Mouse (Mus musculus) liver, embryonic 14.5 days (tissue): ENCODE measurements around the gene 1700016C15Rik. TPM values are rescaled to one million over a fixed set of nuclear protein-coding genes. Genes with fewer than 3 reads are reported as not detected.

Experiments
- ATAC-seq: fragments of 200-750 bp; cut with Nextera tagmentation; 2 replicates; pipeline ENCODE4 v1.8.0; 2017; ENCODE audit warnings: moderate number of reproducible peaks, mild to moderate bottlenecking, moderate library complexity; ENCODE audit not compliant: insufficient read depth
- DNase-seq, 3 experiments: peaks; one replicate each; pipeline ENCODE4 v3.0.0-alpha.2; 2012 to 2013; ENCODE audit warnings: low read depth in 3 of 3, low spot score in 3 of 3
- H3K27ac ChIP-seq: fragments of 300-500 bp; sonication (generic); 2 replicates; pipeline ENCODE4 v1.5.1; 2014; ENCODE audit warnings: moderate library complexity, mild to moderate bottlenecking, control low read depth, inconsistent platforms
- H3K27me3 ChIP-seq: fragments of 300-500 bp; sonication (generic); 2 replicates; pipeline ENCODE4 v1.6.1; 2014; ENCODE audit warnings: mild to moderate bottlenecking, low read length, moderate library complexity; ENCODE audit not compliant: control insufficient read depth, insufficient read depth
- H3K36me3 ChIP-seq: fragments of 300-500 bp; sonication (generic); replicated peaks from 2 replicates; pipeline ENCODE4 v1.6.1; 2014; ENCODE audit warnings: low read depth; ENCODE audit not compliant: control insufficient read depth, insufficient read depth
- H3K4me1 ChIP-seq, 2 experiments: fragments of 200-500 bp in 1 of 2; fragments of 300-500 bp in 1 of 2; sonication (generic) in 1 of 2; replicated peaks; 2 replicates each; pipeline ENCODE4 v1.6.1; 2012 to 2014; ENCODE audit warnings: antibody characterized with exemption in 1 of 2, inconsistent platforms in 1 of 2, low read length in 1 of 2; ENCODE audit not compliant: control insufficient read depth in 2 of 2, insufficient read depth in 2 of 2
- H3K4me2 ChIP-seq: fragments of 300-500 bp; sonication (generic); 2 replicates; pipeline ENCODE4 v1.6.1; 2014; ENCODE audit warnings: low read depth, mild to moderate bottlenecking, control low read depth, moderate library complexity
- H3K4me3 ChIP-seq, 2 experiments: fragments of 200-500 bp in 1 of 2; fragments of 300-500 bp in 1 of 2; sonication (generic) in 1 of 2; 2 replicates each; pipeline ENCODE4 v1.5.1; 2012 to 2014; ENCODE audit warnings: low read depth in 2 of 2, low read length in 2 of 2, mild to moderate bottlenecking in 2 of 2, control low read depth in 1 of 2, inconsistent platforms in 1 of 2, moderate library complexity in 1 of 2; ENCODE audit not compliant: insufficient read depth in 1 of 2
- H3K9ac ChIP-seq: fragments of 300-500 bp; sonication (generic); replicated peaks from 2 replicates; pipeline ENCODE4 v1.6.1; 2014; ENCODE audit warnings: mild to moderate bottlenecking, control low read depth, moderate library complexity
- H3K9me3 ChIP-seq: fragments of 300-500 bp; sonication (generic); 2 replicates; pipeline ENCODE4 v1.6.1; 2016; ENCODE audit warnings: low read length, mixed read lengths; ENCODE audit not compliant: control insufficient read depth
- CTCF ChIP-seq: IDR thresholded peaks from 2 replicates; pipeline ENCODE4 v1.5.1; 2016; ENCODE audit warnings: antibody characterized with exemption, low read depth, control low read depth
- EP300 ChIP-seq: IDR thresholded peaks from 2 replicates; pipeline ENCODE4 v1.6.1; 2016; ENCODE audit warnings: antibody characterized with exemption, low read depth
- WGBS: fragments of 180-500 bp; shearing (Covaris S2); extraction: QIAGEN DNeasy Blood & Tissue Kit; methylation state at CpG from one replicate; pipeline ENCODE4 v1.1.7; 2014; ENCODE audit not compliant: insufficient replicate concordance; 5-methylcytosine and 5-hydroxymethylcytosine counted together
- polyA plus RNA-seq, 2 experiments: library from polyadenylated mRNA; depleted of rRNA in 1 of 2; stranded (reverse) in 1 of 2; unstranded in 1 of 2; fragments of >200 nt; fragmentation: Nextera tagmentation in 1 of 2; extraction: Ambion mirVana in 1 of 2; gene quantifications; 2 replicates each; pipeline versions ENCODE4 v1.2.1 to v1.2.3; 2012 to 2014

The 1700016C15Rik gene
- polyA plus RNA-seq, 2 experiments, result not detected

- H3K4me3 ChIP-seq, result no peak overlapping the region
- no peak for TF ChIP-seq EP300
- no peak for TF ChIP-seq CTCF
- WGBS, result 46% methylated on average over 7 of the region's 7 CpGs
- ATAC-seq (peak; percentile 63), DNase-seq (no peak)
- H3K9ac ChIP-seq, result no peak overlapping the region
- no peak overlapping the region for H3K4me2 ChIP-seq
- H3K27me3 ChIP-seq, result no peaks in the 10 kb centered on the region
- H3K9me3 ChIP-seq, result no peaks in the 10 kb centered on the region
- H3K36me3 ChIP-seq, result no peaks in the 10 kb centered on the region
- H3K4me1 ChIP-seq, result peaks cover 2 to 19% of the 10 kb centered on the region in 2 experiments
- H3K27ac ChIP-seq, result no peak overlapping the region
Observed at GRCm38 (mm10) chr1:177717057-177717835, 12.4 kb upstream of the 1700016C15Rik start.

- H3K9me3 ChIP-seq, result no peaks in the 10 kb centered on the region
- ATAC-seq, result no peak
- TF ChIP-seq EP300, result no peak
- TF ChIP-seq CTCF, result no peak
Observed at GRCm38 (mm10) chr1:177718340-177719028, 11.1 kb upstream of the 1700016C15Rik start.

GRCm38 (mm10) chr1:177719029-177719427, 10.6 kb upstream of the 1700016C15Rik start:
- H3K9ac ChIP-seq, result no peak overlapping the region
- 40% methylated on average over 3 of the region's 3 CpGs for WGBS
- TF ChIP-seq CTCF, result no peak
- TF ChIP-seq EP300, result no peak
- peaks cover 2 to 19% of the 10 kb centered on the region in 2 experiments for H3K4me1 ChIP-seq
- no peaks in the 10 kb centered on the region for H3K9me3 ChIP-seq
- H3K4me3 ChIP-seq, result no peak overlapping the region
- no peaks in the 10 kb centered on the region for H3K36me3 ChIP-seq
- no peak overlapping the region for H3K4me2 ChIP-seq
- no peak overlapping the region for H3K27ac ChIP-seq
- DNase-seq, result no peak
- no peak for ATAC-seq
- no peaks in the 10 kb centered on the region for H3K27me3 ChIP-seq

More at GRCm38 (mm10) chr1:177718340-177719028, 11.1 kb upstream of the 1700016C15Rik start:
- H3K4me3 ChIP-seq, result no peak overlapping the region
- H3K27ac ChIP-seq, result no peak overlapping the region
- DNase-seq, result no peak
- H3K9ac ChIP-seq, result no peak overlapping the region
- H3K27me3 ChIP-seq, result no peaks in the 10 kb centered on the region
- H3K36me3 ChIP-seq, result no peaks in the 10 kb centered on the region
- H3K4me2 ChIP-seq, result no peak overlapping the region
- peaks cover 2 to 19% of the 10 kb centered on the region in 2 experiments for H3K4me1 ChIP-seq
- 67% methylated on average over 11 of the region's 11 CpGs for WGBS

DNA sequence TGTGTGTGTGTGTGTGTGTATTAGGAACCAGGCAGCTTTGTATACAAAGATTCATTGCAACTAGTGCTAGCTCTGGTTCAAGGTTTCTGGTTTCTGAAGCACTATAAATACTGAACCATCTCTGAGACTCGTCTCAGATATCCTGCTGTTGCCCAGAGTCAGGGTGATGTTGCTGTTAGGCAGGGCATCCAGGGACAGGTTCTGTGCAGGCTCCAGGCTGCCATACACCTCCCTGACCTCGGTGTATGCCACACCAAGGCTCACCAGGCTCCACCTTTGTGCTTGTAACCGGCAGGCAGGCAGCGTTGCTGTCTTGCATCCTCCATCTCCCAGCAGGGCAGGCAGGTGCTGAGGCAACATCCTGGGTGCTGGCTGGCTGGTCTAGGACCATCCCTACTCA, 5.8 kb upstream of the 1700016C15Rik start:
- Histone ChIP-seq H3K4me2 (no peak overlapping the region), H3K9ac (no peak overlapping the region), H3K9me3 (no peaks in the 10 kb centered on the region), H3K36me3 (no peaks in the 10 kb centered on the region), H3K4me1 (no peaks in the 10 kb centered on the region; a peak in 2 of 4 replicates), H3K4me3 (no peak overlapping the region), H3K27me3 (no peaks in the 10 kb centered on the region), H3K27ac (no peak overlapping the region)
- ATAC-seq, result no peak
- no peak for TF ChIP-seq EP300
- no peak for TF ChIP-seq CTCF
- no peak for DNase-seq
- WGBS, result 54% methylated on average over 4 of the region's 4 CpGs

GRCm38 (mm10) chr1:177726870-177727269, 2.7 kb upstream of the 1700016C15Rik start:
- H3K27ac ChIP-seq, result no peak overlapping the region
- TF ChIP-seq CTCF (no peak), EP300 (0 out of 2 replicates have a peak, but pooled peaks have one; percentile 11)
- no peaks in the 10 kb centered on the region for H3K36me3 ChIP-seq
- no peak overlapping the region for H3K4me3 ChIP-seq
- no peak overlapping the region for H3K4me2 ChIP-seq
- no peak for DNase-seq
- WGBS, result 32% methylated on average over 5 of the region's 5 CpGs
- H3K4me1 ChIP-seq, result no peaks in the 10 kb centered on the region; a peak in 2 of 4 replicates
- no peak overlapping the region for H3K9ac ChIP-seq
- H3K9me3 ChIP-seq, result no peaks in the 10 kb centered on the region
- H3K27me3 ChIP-seq, result no peaks in the 10 kb centered on the region
- ATAC-seq, result peak; percentile 26; the same call in 1 of the 2 replicates
